Mouse (Mus musculus): ENCODE data around the gene Olfr447.

Gene Olfr447

DNA sequence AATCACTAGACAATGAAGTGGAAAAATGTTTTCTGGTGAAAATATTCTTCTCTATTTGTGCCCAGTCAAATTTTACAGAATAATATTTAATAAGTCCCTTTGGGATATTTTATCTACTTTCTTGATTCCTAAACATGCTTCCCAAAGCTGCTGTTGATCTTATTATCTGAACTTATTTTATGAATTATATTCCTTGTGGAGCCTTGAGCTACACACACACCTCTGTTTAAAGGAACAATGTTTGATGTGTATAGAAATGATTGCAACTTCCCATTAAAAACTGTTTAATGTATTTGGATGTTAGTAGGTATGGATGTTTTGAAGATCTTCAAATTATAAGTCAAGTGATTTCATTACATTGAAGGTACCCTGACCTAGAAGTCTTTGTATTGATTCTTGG is at the start of gene Olfr447:
Gene Olfr447 (plus strand): TSS at position 301 of the 400 bp plus-strand sequence.
- DNase-seq: no peak

DNA sequence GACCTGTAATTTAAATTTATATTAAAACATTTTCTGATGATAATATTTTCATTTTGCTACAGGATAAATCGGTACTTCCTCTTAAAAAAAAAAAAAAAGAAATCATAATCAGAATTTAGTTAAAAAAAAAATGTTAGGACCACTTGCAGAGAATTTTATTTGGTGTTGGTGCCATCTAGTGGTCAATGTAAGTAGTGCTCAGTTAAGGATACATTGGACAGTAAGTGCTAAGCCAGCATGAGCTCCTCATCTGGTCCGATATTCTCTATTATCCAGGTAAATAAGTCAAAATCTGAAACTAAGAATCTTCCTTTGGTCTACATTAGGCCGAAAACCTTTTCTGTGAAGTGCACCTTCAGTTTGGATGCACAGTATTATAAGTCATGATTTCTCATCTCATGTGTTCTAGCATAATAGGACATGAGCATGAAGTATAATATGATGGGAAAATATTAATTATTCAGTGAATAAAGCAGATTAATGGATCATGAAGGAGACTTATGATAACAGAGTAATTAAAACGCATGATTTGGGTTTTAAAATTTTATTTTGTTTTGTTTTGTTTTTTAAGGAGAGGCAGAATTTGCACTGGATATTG is 48.4 kb upstream of the Olfr447 start:
- peak in 1 of 2 experiments; percentile 28 for DNase-seq

GRCm38 (mm10) chr6:42869695-42870094 is 39.0 kb upstream of the Olfr447 start:
- no peak for DNase-seq

GRCm38 (mm10) chr6:42876323-42876722 is 32.4 kb upstream of the Olfr447 start:
- DNase-seq: no peak

GRCm38 (mm10) chr6:42890141-42890540 is 18.5 kb upstream of the Olfr447 start, which contains the start of gene Olfr448:
TSS of gene Olfr448 (plus strand) at chr6:42890441.
- DNase-seq: no peak

GRCm38 (mm10) chr6:42900345-42900744 is 8.3 kb upstream of the Olfr447 start:
- DNase-seq: no peak

- no peak for DNase-seq
Measured at GRCm38 (mm10) chr6:42921077-42921476, 12.4 kb downstream of the Olfr447 start, which contains the start of gene Olfr446. TSS of gene Olfr446 (plus strand) at chr6:42921377.

DNA sequence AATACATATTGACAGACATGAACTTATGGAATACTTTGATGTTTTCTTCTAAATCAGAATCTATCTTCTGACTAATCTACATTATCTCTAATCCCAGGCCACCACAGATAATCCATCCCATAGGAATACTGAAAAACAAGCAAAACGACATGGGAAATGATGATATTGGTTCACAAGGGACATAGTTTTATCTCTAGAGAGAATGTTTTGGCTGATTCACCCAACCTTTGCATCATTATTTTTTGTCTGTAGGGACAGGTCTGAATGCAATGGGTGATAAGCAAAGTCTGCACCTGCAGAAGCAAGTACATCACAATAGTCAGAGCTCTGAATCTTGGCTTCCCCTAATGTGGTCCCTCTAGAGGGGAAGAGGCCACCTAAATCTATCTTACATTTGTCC is 40.1 kb downstream of the Olfr447 start, which contains the start of gene Olfr444:
Gene Olfr444 (plus strand): TSS at position 301 of the 400 bp plus-strand sequence.
- DNase-seq: no peak
